Mouse (Mus musculus) bone marrow, adult 2 months (tissue): ENCODE measurements around the gene Ankrd1. TPM values are rescaled to one million over a fixed set of nuclear protein-coding genes. Genes with fewer than 3 reads are reported as not detected.
A peak's percentile ranks its signal among the peaks of the same experiment; 100 is the strongest.

Experiments used
- H3K27ac ChIP-seq: fragments of 200-500 bp; 2 replicates; pipeline ENCODE4 v1.5.1; 2012; ENCODE audit warnings: low read depth, mild to moderate bottlenecking, control low read depth, inconsistent platforms, low read length; ENCODE audit not compliant: control insufficient read depth, poor library complexity, insufficient read depth
- H3K4me1 ChIP-seq: fragments of 200-500 bp; 2 replicates; pipeline ENCODE4 v1.6.1; 2011; ENCODE audit warnings: low read length; ENCODE audit not compliant: control insufficient read depth, insufficient read depth
- H3K4me3 ChIP-seq: fragments of 200-500 bp; replicated peaks from 2 replicates; pipeline ENCODE3; 2011; ENCODE audit warnings: mild to moderate bottlenecking, low read depth, low read length, control low read depth; ENCODE audit not compliant: control insufficient read depth
- CTCF ChIP-seq: fragments of 200-500 bp; IDR thresholded peaks from 2 replicates; pipeline ENCODE4 v1.5.1; 2011; ENCODE audit warnings: low read length, control low read depth; ENCODE audit not compliant: control insufficient read depth, insufficient read depth
- POLR2A ChIP-seq: fragments of 200-500 bp; IDR thresholded peaks from 2 replicates; pipeline ENCODE4 v1.6.1; 2011; ENCODE audit warnings: low read depth, mild to moderate bottlenecking, control low read depth, low read length, borderline replicate concordance; ENCODE audit not compliant: control insufficient read depth
- WGBS: fragments of 180-500 bp; shearing (Covaris S2); methylation state at CpG from one replicate; pipeline ENCODE4 v1.1.7; 2018; 5-methylcytosine and 5-hydroxymethylcytosine counted together
- polyA plus RNA-seq: library from polyadenylated mRNA; stranded (reverse); fragments of >200 nt; gene quantifications from 2 replicates; pipeline ENCODE4 v1.2.4, GENCODE M21; 2011; ENCODE audit warnings: low replicate concordance; ENCODE audit not compliant: missing spikeins, insufficient read depth, insufficient read length

The Ankrd1 gene
- polyA plus RNA-seq, 1 experiment = not detected

- Histone ChIP-seq H3K4me3 (no peak overlapping the region), H3K4me1 (no peaks in the 10 kb centered on the region), H3K27ac (no peak overlapping the region)
- WGBS = 90% methylated on average over 7 of the region's 7 CpGs
- TF ChIP-seq POLR2A (no peak), CTCF (no peak)
These were observed 21.0 kb downstream of the Ankrd1 start for GRCm38 (mm10) chr19:36098916-36099315.

GRCm38 (mm10) chr19:36098265-36098664, 21.6 kb downstream of the Ankrd1 start:
- no peak overlapping the region for H3K4me3 ChIP-seq
- WGBS = 86% methylated on average over 1 of the region's 1 CpGs
- no peaks in the 10 kb centered on the region for H3K4me1 ChIP-seq
- no peak overlapping the region for H3K27ac ChIP-seq
- TF ChIP-seq POLR2A (no peak), CTCF (no peak)

GRCm38 (mm10) chr19:36097194-36097593, 22.7 kb downstream of the Ankrd1 start:
- Histone ChIP-seq H3K4me3 (no peak overlapping the region), H3K4me1 (no peaks in the 10 kb centered on the region), H3K27ac (no peak overlapping the region)
- TF ChIP-seq POLR2A (no peak), CTCF (no peak)
- WGBS = 70% methylated on average over 3 of the region's 3 CpGs

GRCm38 (mm10) chr19:36090781-36091180, 29.1 kb downstream of the Ankrd1 start:
- WGBS = 28% methylated on average over 5 of the region's 5 CpGs
- Histone ChIP-seq H3K4me3 (no peak overlapping the region), H3K4me1 (no peaks in the 10 kb centered on the region), H3K27ac (no peak overlapping the region)
- TF ChIP-seq POLR2A (no peak), CTCF (peak; percentile 29; the same call in 1 of the 2 replicates)

- peak; percentile 68; the same call in 1 of the 2 replicates for TF ChIP-seq POLR2A
- no peak for TF ChIP-seq CTCF
- peak within 1 kb of the TSS; percentile 81 for H3K4me3 ChIP-seq
- WGBS = 2% methylated on average over 34 of the region's 34 CpGs
- no peak within 1 kb of the TSS; the same call in 1 of the 2 replicates for H3K27ac ChIP-seq
- H3K4me1 ChIP-seq = no peaks in the 10 kb centered on the region
These were observed 36.4 kb downstream of the Ankrd1 start, which contains the start of gene Rpp30 for GRCm38 (mm10) chr19:36083262-36084225. Gene Rpp30 (plus strand): TSS chr19:36083716.

GRCm38 (mm10) chr19:36082606-36083261, 37.2 kb downstream of the Ankrd1 start:
- Histone ChIP-seq H3K4me1 (no peaks in the 10 kb centered on the region), H3K4me3 (no peak overlapping the region), H3K27ac (no peak overlapping the region)
- TF ChIP-seq POLR2A (no peak), CTCF (peak; percentile 58)
- 50% methylated on average over 7 of the region's 7 CpGs for WGBS

- H3K4me1 ChIP-seq = no peaks in the 10 kb centered on the region
- WGBS = 51% methylated on average over 2 of the region's 2 CpGs
- TF ChIP-seq CTCF (no peak), POLR2A (no peak)
- H3K4me3 ChIP-seq = no peak overlapping the region
- no peak overlapping the region for H3K27ac ChIP-seq
These were observed 56.9 kb downstream of the Ankrd1 start for GRCm38 (mm10) chr19:36062801-36063529.

Other genes starting within 250 kb of the Ankrd1 start
- gene Htr7, start 62.6 kb downstream of the Ankrd1 start, polyA plus RNA-seq = not detected in 2 replicates
- 3.6 and 7.5 TPM in 2 replicates for gene Rpp30, start 36.4 kb downstream of the Ankrd1 start, polyA plus RNA-seq
- 14.7 and 17.8 TPM in 2 replicates for gene Pcgf5, start 228.2 kb upstream of the Ankrd1 start, polyA plus RNA-seq